Mouse (Mus musculus) liver, postnatal 0 days (tissue): ENCODE data around the gene Ddx24.

Experiments
- CTCF ChIP-seq: sonication (generic); IDR thresholded peaks from 2 replicates; pipeline ENCODE4 v1.5.1; 2016; ENCODE audit warnings: antibody characterized with exemption, low read depth
- EP300 ChIP-seq: IDR thresholded peaks from 2 replicates; pipeline ENCODE4 v1.6.1; 2016; ENCODE audit warnings: antibody characterized with exemption, low read depth, mild to moderate bottlenecking

DNA sequence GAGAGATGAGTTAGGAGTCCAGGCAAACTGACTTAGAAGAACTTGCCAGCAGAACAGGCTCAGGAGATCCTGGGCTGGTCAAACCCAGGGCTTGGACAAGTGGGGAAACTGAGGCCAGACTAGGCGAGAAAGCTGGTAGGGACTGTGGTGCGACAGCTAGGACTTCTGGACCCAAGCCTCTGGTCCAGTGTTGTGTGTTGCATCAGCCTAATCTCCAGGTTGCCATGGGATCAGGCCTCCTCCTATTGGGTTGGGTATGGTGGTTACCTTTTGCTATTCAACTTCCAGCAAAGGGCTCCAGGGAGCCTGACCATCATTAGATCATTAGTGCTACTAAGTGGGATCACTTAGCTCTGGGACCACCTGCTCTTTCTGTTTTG lies 36.3 kb downstream of the Ddx24 start:
- TF ChIP-seq CTCF (no peak), EP300 (no peak)
